Mouse (Mus musculus): ENCODE results near the gene Rd3. TPM values are rescaled to one million over a fixed set of nuclear protein-coding genes. Genes with fewer than 3 reads are reported as not detected.

Gene Rd3
- total RNA-seq (2021): not detected
- long read RNA-seq, experiment 1: 0 reads
- long read RNA-seq, experiment 2: 0 reads

DNA sequence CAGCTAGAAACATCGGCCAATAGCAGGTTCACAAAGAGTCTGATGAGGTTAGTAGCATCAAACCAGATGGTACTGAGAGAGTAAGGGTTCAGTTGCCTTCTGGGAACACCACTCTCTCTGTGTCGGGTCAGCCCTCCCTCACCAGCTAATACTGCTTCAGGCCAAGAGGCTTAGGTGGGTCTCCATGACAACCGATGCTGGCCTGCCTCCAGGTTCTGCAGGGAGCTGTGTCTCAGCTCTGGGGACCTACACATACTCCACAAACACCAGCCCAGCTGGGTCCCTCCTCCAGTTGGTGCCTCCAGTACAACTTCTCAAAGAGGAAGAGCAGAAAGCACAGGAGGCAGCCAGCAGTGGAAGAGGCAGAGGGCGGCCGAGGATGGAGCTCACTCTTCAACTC is at the start of gene Rd3:
Gene Rd3 (plus strand): TSS at position 184 of the 400 bp plus-strand sequence.
- no peak for DNase-seq (ENCODE audit: low spot score)

DNA sequence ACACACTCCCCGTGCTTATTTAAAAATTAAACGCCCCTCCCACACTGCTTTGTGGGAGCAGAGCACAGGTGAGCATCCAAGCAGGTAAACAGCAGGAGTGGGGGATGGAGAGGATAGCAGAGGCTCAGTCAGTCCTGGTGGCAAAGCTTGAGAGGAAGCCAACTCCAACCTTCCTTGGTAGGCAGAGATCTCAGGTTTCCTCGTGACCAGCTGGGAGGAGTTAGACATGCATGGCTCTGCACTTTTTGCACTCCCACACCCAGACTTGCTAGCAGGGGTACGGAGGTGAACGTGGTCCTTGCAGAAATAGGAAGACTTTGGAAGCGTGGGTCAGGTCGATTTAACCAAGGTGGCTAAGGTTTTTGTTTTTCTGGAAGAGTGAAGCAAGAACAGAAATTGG is 48.8 kb upstream of the Rd3 start:
- DNase-seq (ENCODE audit: low spot score): no peak

DNA sequence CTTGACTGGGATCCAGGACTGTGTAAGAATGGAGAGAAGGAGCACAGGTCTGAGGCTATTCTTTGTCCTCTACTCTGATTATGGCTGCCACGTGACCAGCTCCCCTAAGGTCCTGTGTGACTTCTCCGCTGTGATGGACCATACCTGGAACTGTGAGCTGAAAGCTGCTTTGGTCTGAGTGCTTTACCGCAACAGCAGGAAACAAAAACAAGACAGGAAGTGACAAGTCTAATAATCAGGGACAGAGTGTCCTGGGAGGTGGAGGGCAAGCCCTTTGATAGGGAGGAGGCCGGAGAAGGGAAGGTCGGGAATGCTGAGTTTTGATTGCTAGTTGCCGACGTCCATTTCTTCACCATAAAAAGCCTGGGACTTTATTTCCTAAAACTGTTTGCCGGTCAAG is 48.1 kb upstream of the Rd3 start:
- no peak for DNase-seq (ENCODE audit: low spot score)

DNA sequence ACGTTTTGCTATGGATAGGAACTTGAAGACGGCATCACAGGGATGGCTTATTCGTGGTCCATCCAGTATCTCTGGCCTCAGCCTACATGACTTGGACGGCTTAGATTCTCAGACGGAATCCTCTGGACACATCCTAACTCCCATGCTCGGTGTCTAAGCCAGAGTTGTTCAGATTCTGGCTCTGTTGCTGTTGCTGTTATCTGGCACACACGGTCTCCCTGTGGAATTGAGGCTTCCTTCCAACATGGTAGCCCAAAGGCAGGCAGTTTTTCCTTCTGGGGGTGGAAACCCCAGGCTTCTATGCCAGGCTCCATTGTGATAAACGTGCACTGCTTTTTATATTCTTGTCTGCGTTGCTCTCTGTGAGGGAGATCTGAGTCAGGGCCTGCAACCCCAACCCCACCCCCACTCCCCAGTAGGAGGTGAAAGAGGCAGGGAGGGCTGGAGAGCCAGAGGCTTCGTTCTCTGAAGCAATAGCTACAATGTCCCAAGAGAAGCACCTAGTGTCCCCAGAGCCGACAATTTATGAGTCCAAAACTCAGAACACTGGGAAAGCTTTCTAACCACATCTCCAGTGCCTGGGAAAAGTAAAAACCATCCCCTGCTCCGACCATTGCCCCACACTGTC is 47.2 kb upstream of the Rd3 start:
- peak; percentile 28 for DNase-seq (ENCODE audit: low spot score)

DNA sequence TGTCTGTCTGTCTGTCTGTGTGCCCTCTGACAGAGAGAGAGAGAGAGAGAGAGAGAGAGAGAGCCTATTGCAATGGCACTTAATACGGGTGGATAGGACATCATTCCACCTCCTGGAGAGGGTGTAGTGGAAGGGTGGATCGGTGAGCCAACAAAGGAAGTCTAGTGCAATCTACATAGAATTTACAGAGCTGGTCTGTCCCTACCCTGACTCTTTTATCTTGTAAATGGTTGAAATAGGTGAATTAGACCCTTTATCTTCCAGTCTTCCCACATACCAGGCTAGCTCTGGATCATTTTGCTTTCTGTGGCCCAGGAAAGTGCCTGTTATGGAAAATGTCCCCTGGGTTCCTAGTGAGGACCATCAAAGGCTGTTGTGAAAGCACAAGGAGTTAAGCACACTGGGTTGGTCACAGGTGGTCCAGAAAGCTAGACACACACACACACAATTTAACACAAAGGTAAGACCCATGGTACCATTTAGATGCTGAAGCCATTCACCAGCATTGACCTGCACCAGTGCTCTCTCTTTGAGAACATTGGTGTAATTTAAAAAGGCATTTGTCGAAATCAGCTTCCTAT is 46.6 kb upstream of the Rd3 start:
- DNase-seq (ENCODE audit: low spot score): no peak

DNA sequence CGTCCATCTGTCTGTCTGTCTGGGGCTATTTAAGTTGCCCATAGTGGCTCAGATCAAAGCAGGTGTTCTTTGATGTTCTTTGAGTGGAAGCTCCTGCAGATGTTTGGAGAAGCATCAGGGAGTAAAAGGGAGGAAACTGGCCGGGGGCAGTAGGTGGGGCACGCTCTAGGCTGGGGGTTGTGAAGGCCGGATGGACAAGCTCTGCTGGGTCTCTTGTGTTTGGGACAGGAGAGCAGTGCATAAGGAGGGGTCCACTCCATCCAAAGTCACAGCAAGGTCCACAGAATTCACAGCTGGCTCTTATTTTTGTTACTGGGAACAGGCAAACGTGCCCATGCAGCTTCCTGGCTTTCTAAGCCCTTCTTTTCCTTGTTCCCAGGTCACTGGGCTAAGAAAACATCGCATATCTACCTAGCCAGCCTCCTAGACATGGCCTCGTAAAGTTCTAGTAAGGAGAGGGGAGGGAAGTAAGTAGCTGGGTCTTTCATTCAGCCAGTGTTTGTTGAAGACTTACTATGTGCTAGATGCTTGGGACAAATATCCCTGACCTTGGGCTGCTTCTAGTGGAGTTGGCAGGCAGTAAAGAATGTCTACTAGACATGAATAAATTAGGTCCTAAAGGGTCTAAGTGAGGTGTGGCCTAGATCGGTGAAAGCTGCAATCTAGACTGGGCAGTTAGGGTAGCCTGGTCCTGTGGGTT is 44.7 kb upstream of the Rd3 start:
- DNase-seq (ENCODE audit: low spot score): no peak

DNA sequence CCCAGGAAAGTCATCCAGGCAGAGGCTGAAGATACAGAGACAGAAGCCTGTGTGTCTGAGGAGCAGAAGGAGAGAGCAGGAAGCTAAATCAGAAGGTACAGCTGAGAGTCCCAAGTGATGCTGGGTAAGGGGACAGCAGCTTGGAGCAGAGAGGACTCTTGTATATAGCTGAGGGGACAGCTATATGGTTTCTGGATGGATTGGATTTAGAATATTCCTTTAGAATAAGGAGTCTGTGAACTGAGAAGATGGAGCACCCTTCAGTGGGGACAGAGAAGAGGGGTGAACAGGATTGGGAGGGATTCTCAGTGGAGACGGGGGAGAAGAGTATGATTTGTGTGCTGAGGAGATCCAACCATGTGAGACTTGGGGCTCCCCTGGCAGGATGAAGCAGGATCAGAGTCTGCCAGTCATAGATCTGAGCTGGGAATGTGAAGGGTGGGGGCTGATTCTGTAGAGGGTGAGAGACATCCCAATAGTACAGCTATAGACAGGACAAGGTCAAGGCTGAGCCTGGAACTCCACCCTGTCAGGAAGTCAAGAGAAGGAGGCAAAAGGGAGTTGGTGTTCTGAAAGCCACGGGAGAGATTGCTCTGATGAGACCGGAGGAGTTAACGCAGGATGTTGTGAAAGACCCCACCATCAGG is 44.1 kb upstream of the Rd3 start:
- DNase-seq (ENCODE audit: low spot score): no peak

DNA sequence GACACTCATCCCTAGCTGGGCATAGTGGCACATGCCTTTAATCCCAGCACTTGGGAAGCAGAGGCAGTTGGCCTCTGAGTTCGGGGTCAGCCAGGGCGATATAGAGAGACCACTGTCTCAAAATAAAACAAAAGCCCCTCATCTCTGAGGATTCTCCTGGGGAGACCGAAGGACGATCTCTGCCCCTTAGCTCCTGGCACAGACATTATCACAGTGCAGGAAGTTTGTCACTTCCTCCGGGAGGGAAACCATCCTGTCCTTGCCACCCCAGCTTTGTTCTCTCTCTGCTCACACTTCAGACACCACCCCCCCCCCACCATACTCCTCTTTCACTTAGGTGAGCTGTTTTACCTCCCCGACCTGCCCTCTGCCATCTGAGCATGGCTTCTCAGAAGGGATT is 33.5 kb upstream of the Rd3 start:
- DNase-seq (ENCODE audit: low spot score): no peak

DNA sequence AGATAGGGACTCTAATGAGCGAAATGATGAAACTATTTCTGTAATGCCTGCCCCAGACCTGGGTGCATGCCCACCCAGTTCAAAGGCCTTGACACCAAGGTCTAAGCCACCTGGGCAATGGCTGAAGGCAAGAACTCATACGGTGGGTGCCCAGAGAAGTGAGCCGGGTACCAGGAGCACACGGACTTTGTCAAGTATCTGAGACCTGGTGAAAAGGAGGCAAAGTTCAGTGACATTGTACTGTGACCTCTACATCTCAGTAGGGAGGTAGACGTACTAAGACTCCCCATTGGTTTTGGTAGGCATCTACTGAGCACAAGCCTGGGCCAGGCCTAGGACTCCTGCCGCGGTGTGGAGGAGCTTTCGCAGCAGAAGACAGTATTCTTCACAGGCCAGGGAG is 31.8 kb upstream of the Rd3 start:
- DNase-seq (ENCODE audit: low spot score): no peak

DNA sequence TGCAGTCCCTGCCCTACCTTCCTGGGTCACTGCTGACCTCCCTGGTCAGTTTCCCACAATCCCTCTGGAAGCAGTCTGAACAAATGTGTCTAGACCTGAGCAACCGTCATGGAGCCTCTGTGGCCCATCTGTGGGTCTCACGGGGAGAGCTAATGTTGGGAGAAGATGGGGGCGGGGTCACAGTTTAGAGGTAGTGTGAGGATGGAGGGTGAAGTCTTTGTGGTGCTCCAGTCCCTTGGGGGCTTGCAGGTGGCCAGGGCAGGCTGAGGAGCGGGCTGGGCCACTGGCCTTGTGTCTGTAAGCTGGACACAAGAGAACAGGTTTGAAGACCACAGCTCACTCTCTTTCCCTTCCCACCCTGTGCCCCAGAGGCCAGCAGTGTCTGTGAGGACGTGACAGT is 31.4 kb upstream of the Rd3 start:
- DNase-seq (ENCODE audit: low spot score): no peak

DNA sequence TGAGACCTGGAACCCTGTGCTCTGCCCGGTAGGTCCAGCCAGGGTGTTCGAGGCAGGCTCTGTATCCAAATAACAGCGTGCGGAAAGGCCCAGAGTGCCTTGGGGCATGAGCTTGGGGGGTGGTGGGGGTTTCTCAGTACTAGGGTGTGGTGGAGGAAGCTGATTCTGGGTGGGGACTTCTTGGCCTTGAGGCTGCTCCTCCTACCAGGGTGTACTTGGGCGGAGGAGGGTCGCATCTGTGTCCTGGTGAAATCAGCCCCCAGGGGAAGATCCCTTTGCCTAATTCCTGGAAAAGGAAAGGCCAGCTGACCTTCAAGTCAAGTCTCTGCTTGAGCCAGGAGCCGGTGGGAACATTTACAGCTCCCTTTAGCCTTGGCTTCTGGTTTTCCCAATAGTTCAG is 30.9 kb upstream of the Rd3 start:
- peak; percentile 46 for DNase-seq (ENCODE audit: low spot score)

DNA sequence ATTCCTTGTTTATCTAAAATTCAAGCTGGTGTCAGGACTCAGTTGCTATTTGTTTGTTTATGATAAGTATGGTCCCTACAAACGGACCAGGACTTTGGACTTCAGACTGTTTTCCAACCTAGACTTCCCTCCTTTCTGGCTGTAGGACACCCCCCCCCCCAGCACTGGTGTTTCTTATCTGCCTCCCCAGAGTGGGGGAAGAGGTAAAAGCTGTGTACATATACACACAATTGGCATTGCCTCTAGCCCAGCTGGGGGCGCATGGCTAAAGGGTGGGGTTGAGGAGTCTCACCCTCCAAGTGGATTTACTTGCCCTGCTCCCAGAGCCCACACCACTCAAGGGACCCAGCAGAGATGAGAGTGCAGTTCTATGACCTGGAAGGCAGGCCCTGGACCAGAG is 30.3 kb upstream of the Rd3 start:
- no peak for DNase-seq (ENCODE audit: low spot score)

DNA sequence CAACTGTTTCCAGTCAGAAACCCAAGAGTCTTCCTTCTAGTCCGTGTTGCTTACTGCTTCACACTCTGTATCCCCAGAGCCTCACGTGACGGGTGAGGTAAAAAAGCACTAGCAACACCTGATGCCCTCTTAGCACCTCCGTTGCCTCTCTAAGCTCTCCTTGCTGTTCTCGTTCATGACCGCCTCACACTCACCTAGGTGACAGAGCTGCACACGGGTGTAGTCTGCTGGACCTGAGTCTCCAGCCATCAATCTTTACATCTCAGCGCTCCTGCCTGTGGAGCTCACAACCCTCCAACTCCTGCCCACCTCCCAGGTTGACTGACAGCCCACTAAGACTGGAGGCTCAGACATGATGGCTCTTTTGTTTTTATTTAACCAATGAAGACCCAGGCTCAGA is 29.4 kb upstream of the Rd3 start:
- no peak for DNase-seq (ENCODE audit: low spot score)

DNA sequence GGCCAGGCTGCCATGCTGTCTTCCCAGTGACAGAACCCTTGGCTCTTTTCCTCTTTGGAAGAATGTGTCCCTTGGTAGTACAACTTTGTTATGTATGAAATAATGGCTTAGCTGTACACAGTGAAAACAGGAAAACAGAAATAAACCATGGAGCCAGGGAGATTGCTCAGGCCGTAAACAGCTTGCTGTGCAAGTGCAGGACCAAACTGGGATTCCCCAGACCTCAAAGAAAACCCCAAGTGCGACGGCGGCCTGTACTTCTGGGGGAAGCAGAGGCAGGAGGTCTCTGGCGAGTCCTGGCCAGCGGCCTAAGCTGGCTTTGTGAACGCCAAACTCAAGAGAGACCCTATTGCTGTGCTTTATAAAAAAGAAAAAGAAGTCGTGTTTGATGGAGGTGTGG is 28.6 kb upstream of the Rd3 start:
- no peak for DNase-seq (ENCODE audit: low spot score)

DNA sequence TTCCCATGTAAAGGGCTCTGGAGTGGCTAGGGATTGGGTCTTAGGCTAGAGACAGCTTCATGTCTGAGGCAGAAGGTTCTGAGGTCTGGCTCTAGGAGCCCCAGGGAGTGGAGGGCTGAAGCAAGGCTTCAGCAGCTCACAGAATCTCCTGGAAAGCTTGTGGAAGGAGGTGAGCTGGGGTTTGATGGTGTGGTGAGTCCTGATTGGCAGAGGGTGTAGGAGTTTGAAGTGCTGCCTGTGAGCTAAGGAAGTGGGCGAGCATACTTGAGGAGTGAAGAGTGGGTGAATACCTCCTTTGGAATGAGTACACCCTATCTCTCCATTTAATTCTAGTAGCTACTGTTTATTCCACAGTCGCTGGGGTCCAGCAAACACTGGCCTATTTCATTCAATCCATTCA is 26.6 kb upstream of the Rd3 start:
- no peak for DNase-seq (ENCODE audit: low spot score)

DNA sequence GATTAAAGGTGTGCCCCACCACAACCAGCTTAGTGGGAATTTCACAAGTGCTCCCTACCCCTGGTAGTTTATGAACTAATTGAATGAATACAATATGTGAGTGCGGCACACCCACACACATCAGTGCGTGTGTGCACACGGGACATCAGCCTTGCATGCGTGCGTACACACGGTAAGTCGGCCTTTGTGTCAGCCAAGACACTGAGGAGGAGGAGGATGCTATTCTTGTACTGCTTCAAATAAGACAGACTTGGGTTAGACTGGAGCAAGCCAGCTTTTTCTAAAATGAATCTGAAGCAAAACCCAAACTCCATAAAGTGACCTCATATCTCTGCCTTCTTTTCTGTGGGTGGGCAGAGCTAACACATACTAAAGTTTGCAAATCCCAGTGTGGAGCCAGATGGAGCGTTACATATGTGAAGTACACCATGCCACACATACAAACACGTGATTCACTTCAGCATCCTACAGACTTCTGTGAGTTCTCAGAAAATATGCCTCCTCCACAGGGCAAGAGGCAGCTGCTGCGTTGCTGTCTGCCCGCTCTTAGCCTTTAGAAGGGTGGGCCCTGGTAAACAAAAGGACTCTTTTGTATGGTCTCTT is 24.3 kb upstream of the Rd3 start:
- DNase-seq (ENCODE audit: low spot score): no peak

DNA sequence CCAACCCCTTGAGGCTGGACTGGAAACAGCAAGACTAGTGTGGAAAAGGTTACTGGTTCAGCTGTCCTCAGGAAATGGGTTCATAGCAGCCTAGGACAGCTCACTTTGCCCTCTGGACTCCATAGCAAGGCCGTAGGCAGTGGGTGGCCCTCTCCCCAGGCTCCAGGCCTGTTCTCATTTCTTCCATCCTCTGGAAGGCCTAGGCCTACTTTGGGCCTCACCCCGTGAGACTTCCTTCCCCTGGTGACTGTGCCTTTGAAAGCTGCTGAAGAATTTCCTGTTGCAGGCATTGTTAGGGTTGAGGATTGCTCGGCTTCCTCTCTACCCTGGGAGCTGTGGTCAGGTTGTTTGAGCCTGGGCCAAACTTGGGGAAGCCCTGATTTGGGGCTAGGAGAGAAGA is 22.1 kb upstream of the Rd3 start:
- DNase-seq (ENCODE audit: low spot score): peak; percentile 30

DNA sequence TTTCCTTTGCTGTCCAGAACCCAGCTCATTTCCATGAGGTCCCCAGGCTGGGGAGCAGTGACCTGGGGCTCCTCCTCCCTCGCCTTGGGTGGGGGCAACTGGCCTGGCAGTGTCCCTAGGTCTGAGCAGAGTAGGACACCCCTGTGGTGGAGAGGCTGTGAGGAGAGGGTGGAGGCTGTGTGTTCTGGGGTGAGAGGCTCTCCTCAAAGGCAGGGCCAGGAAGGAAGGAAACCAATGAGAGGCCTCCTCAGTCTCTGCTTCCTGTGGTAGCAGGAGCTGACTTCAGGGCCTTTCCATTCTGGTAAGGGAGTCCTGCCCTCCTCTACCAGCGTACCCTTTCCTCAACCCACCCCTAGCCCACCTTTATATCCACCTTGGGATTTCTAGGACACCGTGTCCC is 20.9 kb upstream of the Rd3 start:
- no peak for DNase-seq (ENCODE audit: low spot score)

DNA sequence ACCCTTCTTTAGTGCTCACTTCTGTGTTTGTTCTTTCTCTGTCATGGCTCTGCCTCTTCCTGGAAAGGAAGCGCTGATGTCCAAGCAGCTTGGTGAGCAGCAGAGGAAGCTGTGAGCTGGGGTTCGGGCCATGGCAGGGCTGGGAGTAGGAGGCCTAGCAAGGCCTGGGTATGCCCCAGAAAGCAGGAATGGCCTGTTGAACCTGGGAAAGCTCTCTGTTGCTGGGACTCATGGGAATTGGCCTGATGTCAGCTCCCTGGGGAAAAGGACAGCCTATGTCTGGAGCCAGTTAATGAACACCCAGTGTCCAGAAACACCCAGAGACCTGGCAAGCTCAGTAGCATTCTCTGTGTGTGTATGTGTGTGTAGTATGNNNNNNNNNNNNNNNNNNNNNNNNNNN is 20.3 kb upstream of the Rd3 start:
- no peak for DNase-seq (ENCODE audit: low spot score)

DNA sequence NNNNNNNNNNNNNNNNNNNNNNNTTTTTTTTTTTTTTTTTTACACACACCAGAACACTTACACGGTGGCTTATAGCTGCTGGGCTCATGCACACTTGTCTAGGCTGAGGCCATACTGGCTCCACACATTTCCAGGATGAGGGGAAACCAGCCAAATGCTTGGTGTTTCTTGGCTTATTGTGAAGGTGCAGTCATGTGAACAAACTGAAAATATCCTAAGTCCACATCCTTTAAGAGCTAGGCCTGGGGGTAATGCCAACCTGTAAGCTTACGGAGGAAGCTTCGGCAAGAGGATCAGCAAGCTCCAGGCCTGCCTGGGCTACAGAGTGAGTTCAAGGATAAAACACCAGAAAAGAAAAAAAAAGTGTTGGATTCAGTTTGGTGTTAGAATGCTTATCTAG is 19.8 kb upstream of the Rd3 start:
- no peak for DNase-seq (ENCODE audit: low spot score)

DNA sequence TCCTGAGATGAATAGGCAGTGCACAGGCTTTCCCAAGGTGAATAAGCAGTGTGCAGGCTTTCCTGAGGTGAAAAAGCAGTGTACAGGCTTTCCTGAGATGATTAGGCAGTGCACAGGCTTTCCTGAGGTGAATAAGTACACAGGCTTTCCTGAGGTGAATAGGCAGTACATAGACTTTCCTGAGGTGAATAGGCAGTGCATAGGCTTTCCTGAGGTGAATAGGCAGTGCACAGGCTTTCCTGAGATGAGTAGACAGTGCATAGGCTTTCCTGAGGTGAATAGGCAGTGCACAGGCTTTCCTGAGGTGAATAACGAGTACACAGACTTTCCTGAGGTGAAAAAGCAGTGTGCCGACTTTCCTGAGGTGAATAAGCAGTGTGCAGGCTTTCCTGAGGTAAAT is 16.2 kb upstream of the Rd3 start:
- DNase-seq (ENCODE audit: low spot score): no peak

DNA sequence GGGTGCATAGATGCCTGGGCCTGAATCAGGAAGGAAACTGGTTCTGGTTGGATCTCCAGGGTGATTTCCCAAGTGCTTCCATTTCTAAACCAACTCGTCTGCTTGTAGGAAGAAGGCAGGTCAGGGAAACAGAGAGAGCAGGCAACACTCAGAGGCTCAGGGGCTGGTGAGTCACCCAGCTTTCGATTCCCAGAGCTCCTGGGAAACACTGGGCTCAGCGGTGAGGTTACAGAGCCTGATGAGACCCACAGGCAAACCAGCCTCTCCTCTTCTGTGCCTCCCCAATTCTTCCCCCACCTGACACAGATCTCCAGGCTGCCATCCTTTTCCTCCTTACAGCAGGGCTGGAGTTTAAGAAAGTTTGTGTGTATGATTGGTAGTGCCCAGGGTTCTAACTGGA is 13.8 kb upstream of the Rd3 start:
- DNase-seq (ENCODE audit: low spot score): no peak
